Mouse (Mus musculus) myocyte (in vitro differentiated cells): Measurements from ENCODE around the gene Dnaic1.

ENCODE experiments used
- MAX ChIP-seq: IDR thresholded peaks from one replicate; pipeline ENCODE4 v1.6.1; 2011; ENCODE audit warnings: low read depth, mild to moderate bottlenecking, control low read depth
- POLR2A ChIP-seq: IDR thresholded peaks from one replicate; pipeline ENCODE4 v1.6.1; 2011; ENCODE audit warnings: low read depth, mild to moderate bottlenecking, control low read depth, moderate library complexity; ENCODE audit not compliant: insufficient read length
- POLR2AphosphoS2 ChIP-seq: IDR thresholded peaks from one replicate; pipeline ENCODE4 v1.6.1; 2011; ENCODE audit warnings: low read depth, control low read depth; ENCODE audit not compliant: insufficient read length
- REST ChIP-seq: IDR thresholded peaks from one replicate; pipeline ENCODE4 v1.6.1; 2011; ENCODE audit warnings: mild to moderate bottlenecking, control low read depth, moderate library complexity; ENCODE audit not compliant: insufficient read depth, insufficient read length
- SRF ChIP-seq: IDR thresholded peaks from one replicate; pipeline ENCODE4 v1.6.1; 2011; ENCODE audit warnings: low read depth; ENCODE audit not compliant: control insufficient read depth, insufficient read length
- TCF12 ChIP-seq: IDR thresholded peaks from one replicate; pipeline ENCODE4 v1.6.1; 2011; ENCODE audit warnings: mild to moderate bottlenecking, control low read depth; ENCODE audit not compliant: poor library complexity, insufficient read depth, severe bottlenecking
- USF1 ChIP-seq: IDR thresholded peaks from one replicate; pipeline ENCODE4 v1.6.1; 2011; ENCODE audit warnings: low read depth, mild to moderate bottlenecking, control low read depth, moderate library complexity

- TF ChIP-seq TCF12: no peak
- TF ChIP-seq POLR2A: no peak
- no peak for TF ChIP-seq REST
- TF ChIP-seq SRF: no peak
- no peak for TF ChIP-seq USF1
- no peak for TF ChIP-seq POLR2AphosphoS2
- no peak for TF ChIP-seq MAX
Measured at GRCm38 (mm10) chr4:41672522-41672963, 103.0 kb downstream of the Dnaic1 start.
